In the genomic region with DNA sequence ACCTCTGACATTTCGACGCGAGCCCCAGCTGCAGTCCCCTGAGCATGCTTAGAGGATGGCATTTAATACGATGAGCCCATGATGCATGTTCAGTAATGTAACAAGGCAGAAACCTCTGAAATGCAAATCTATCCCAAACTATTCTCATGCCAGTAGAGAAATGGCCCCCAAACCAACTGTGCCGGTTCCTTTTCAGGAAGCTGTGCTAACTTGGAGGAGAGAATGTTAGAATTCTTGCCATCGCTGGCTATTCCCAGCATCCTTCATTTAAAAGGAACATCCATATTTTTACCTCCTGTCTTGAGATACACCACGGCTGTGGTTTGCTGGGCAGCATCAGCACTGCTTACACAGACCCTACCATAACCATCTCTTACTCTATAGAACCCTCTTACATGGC, we compare ENCODE assay signal across 24 mouse cellular contexts.
"Had no signal": no experiment of that assay in that cellular context is flagged by ENCODE, and none has a peak within 500 bp of the region (broad histone marks: within the 10 kb centered on the region; RNA-seq: fewer than 3 reads in every experiment).

No protein-coding gene starts in this region.

- H3K36me3 ChIP-seq: limb, embryonic 12.5 days; limb, embryonic 15.5 days; midbrain, embryonic 10.5 days; midbrain, embryonic 13.5 days; stomach, embryonic 15.5 days had no signal

- H3K9ac ChIP-seq: limb, embryonic 12.5 days; limb, embryonic 15.5 days; liver, embryonic 14.5 days; liver, postnatal 0 days; lung, embryonic 14.5 days; midbrain, embryonic 13.5 days; stomach, embryonic 15.5 days had no signal

- DNase-seq: kidney, adult 18-20 months; kidney, adult 9 months; kidney, postnatal 14 days; kidney, postnatal 4 days; layer of hippocampus, adult 9-11 months; layer of hippocampus, postnatal 36 days; liver, postnatal 0 days; lung, embryonic 14.5 days; lung, postnatal 36 days; right cerebral cortex, postnatal 14 days; spleen, adult 18-20 months; thymus, postnatal 25 days had no signal

- H3K4me3 ChIP-seq: limb, embryonic 12.5 days; limb, embryonic 15.5 days; megakaryocyte, embryonic 14.5 days; midbrain, embryonic 10.5 days; midbrain, embryonic 13.5 days; myocyte; stomach, embryonic 15.5 days had no signal

- H3K9me3 ChIP-seq: limb, embryonic 12.5 days; limb, embryonic 15.5 days; megakaryocyte, embryonic 14.5 days; midbrain, embryonic 10.5 days; midbrain, embryonic 13.5 days; stomach, embryonic 15.5 days had no signal

- H3K4me2 ChIP-seq: limb, embryonic 12.5 days; limb, embryonic 15.5 days; liver, embryonic 11.5 days; lung, embryonic 14.5 days; midbrain, embryonic 13.5 days; stomach, embryonic 15.5 days had no signal

- H3K27me3 ChIP-seq: limb, embryonic 12.5 days; limb, embryonic 15.5 days; megakaryocyte, embryonic 14.5 days; midbrain, embryonic 13.5 days; stomach, embryonic 15.5 days had no signal

- H3K27ac ChIP-seq: limb, embryonic 12.5 days; limb, embryonic 15.5 days; liver, embryonic 14.5 days; midbrain, embryonic 10.5 days; midbrain, embryonic 13.5 days; stomach, embryonic 15.5 days had no signal

- H3K4me1 ChIP-seq: megakaryocyte, embryonic 14.5 days; midbrain, embryonic 10.5 days; midbrain, embryonic 13.5 days; stomach, embryonic 15.5 days had no signal

- ATAC-seq: intestine, embryonic 16.5 days; liver, postnatal 0 days; lung, postnatal 0 days; midbrain, embryonic 13.5 days; midbrain, embryonic 16.5 days had no signal
